Mouse (Mus musculus) retina, postnatal 7 days (tissue): ENCODE measurements around the gene Sdf2.

ENCODE experiments used
- DNase-seq: peaks from one replicate; pipeline ENCODE4 v3.0.0-alpha.2; 2012; ENCODE audit warnings: low read depth, low spot score

The Sdf2 gene

DNA sequence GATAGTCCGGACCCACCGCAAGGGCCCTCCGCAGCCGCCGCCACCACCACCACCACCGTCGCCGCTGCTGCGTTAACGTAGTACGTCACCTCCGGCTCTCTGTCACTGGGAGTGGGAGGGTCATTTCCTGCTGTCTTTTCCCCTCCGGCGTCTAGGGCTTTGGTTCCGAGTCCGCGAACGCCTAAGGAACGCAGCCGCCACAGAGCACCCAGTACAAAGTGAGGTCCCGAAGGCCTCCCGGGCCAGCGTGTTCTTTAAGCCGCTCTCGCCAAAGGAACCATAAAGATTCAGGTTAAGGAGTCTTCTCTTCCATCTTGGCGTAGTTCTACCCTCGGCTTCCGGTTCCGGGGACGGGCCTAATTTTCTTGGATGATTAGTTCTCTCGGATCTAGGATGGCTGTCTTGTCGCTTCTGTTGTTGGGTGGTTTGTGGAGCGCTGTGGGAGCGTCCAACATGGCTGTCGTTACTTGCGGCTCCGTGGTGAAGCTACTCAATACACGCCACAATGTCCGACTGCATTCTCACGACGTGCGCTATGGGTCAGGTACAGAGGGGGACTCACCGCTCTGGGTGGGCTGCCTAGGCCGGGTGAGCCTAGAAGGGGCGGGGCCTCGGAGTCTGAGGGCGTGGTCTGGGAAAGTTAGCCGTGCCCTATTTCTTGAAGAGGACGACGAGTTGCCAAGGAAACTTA, at the start of gene Sdf2, which contains the start of gene Supt6:
Gene Sdf2 (plus strand): TSS at position 120 of the 691 bp plus-strand sequence.
Gene Supt6 (minus strand): TSS at position 361 of the 691 bp plus-strand sequence.
- DNase-seq, result peak; percentile 90

DNA sequence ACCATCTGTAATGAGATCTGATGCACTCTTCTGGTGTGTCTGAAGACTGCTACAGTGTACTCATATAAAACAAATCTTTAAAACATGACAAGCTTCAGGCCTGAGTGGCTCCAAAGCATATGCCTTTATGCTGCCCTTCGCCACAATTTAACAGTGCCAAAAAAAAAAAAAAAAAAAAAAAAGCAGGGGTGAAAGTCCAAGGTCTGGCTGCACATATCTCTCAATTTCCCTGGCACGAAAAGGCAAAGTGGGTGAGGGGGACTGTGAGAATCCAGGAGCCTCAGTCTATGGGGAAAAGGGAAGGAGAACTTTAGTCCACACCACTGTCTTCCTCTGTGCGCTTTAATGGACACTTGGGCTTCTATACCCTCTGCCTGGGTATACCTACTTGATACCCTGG, 43.2 kb upstream of the Sdf2 start:
- DNase-seq, result no peak

GRCm38 (mm10) chr11:78204287-78204686, 41.3 kb upstream of the Sdf2 start:
- no peak for DNase-seq

GRCm38 (mm10) chr11:78205361-78206206, 40.0 kb upstream of the Sdf2 start:
- DNase-seq, result no peak

GRCm38 (mm10) chr11:78207190-78207589, 38.4 kb upstream of the Sdf2 start:
- no peak for DNase-seq

DNA sequence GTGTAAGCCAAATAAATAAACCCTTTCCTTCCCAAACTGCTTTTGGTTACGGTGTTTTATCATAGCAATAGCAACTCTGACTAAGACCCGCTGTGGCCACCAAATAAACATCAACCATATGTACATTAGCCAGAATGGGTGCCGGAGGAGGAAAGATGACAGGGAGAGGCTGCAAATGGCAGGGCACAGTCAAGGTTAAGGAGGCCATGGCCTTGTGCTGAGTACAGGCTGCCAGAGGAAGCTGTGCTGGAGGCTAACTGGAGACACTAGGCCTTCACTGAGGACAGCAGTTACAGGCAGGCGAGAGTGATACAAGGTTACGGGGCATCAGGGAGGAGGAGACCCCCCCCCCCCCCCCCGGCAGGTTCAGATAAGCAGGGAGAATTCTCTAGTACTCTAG, 35.7 kb upstream of the Sdf2 start:
- no peak for DNase-seq

- no peak for DNase-seq
Measured at GRCm38 (mm10) chr11:78210615-78211014, 34.9 kb upstream of the Sdf2 start.

DNA sequence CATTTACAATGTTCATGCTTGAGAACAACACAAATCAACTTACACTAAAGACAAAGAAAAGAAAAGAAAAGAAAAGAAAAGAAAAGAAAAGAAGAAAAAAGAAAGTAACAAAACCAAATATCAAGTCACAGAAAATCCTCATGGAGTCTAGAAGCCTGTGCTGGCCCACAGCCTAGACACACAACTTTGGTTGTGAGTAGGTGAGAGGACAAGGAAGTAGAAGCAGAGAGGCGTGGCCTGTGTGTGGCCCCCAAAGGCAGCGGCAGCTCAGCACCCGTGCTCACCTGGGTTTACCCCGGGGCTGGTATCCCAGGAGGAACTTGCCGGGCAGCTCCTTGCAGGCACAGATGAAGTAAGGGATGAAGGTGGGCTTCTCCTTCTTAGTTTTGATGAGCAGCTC, 34.0 kb upstream of the Sdf2 start:
- DNase-seq, result no peak

DNA sequence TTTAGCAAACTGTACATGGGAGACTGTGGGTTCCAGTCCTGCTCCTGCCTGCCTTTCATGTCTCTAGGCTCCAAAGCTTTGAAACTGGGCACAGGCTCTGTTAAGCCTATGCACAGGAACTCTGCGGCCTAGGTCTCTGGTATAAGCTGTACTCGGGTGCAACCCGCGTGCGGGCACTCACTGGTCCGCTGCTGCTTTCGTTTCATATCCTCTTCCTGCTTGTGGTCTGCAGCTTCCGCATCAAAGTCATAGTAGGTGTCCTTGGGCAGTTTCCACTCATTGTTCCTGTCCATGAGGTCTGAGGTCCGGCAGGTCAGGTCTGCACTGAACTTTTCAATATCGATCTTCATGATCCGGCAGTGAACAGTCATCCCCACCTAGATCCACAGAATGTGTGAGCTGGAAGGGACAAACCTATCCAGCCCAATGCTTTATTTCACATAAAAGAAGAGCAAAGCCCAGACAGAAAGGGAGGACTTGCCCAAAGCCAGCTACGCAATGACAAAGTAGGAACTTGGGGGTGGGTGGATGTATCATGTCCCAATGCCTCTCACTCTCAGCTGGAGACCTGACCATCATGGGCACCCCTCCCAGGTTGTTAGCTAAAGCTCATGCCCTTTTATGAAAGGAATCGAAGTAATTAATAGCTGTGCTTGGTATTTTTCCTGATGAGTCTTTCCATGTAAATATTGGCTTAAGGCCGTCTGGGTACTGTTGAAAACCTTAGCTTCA, 32.3 kb upstream of the Sdf2 start:
- DNase-seq, result no peak

DNA sequence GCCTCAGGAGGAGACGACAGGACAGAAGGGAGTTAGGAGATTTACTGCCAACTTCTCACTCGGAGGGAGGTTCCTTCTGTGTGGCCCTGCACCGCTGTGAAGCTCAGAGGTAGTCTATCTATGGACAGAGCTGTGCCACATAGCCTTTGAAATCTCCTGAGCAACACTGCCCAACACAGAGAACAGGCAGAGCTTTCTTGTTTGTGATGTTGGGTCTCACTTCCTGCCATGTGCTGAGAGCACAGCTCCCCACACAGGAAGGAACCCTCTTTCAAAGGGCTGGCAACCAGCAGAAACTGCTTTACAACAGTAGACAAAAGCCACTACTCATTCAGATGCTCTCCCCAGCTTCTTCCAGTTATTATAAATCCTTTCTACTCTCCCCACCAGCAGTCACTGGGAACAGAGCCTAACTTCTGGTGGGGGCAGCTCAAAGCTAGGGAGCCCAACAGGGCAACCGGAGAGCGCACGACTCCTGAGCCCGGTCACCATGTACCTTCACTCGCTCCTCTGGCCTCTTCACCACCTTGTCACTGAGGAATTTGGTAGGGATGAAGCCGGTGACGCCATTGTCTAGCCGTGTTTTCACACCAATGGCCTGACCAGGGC, 29.7 kb upstream of the Sdf2 start:
- no peak for DNase-seq

- DNase-seq, result no peak
Measured at GRCm38 (mm10) chr11:78223586-78223985, 22.0 kb upstream of the Sdf2 start.

DNA sequence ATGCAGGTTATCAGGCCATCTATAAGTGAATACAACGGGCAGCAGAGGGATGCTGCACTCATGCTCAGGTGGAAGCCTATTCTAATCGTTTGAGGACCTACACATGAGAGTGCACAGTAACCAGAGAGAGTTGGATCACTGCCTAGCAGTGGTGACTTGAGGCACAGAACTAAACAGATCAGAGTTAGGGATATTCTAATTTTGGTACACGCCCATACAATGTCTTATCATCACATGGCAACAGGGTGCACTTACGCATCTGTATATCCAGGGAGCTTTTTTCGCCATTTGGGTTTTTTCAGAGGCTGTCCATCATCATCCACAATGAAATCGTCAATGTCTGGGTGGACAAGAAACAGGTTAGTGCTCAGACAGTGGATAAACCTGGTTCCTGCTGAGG, 14.0 kb upstream of the Sdf2 start:
- no peak for DNase-seq

GRCm38 (mm10) chr11:78240193-78240857, 5.2 kb upstream of the Sdf2 start:
- no peak for DNase-seq

GRCm38 (mm10) chr11:78245261-78245626, 302 bp upstream of the Sdf2 start:
- no peak for DNase-seq

GRCm38 (mm10) chr11:78246318-78247011, 919 bp downstream of the Sdf2 start:
- no peak for DNase-seq

DNA sequence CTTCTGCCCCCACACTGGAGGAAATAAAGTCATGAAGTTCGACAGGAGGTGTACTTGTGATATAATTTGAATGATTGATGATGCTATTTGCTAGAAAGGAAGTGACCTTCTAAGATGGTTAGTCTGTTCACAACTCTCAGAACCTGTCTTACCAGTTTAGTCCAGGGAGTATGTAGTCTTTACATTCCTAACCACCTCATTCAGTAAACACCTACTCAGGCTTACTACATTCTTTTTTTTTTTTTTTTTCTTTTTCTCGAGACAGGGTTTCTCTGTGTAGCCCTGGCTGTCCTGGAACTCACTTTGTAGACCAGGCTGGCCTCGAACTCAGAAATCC, 1.4 kb downstream of the Sdf2 start:
- DNase-seq, result no peak

GRCm38 (mm10) chr11:78247727-78248140, 2.2 kb downstream of the Sdf2 start:
- DNase-seq, result no peak

DNA sequence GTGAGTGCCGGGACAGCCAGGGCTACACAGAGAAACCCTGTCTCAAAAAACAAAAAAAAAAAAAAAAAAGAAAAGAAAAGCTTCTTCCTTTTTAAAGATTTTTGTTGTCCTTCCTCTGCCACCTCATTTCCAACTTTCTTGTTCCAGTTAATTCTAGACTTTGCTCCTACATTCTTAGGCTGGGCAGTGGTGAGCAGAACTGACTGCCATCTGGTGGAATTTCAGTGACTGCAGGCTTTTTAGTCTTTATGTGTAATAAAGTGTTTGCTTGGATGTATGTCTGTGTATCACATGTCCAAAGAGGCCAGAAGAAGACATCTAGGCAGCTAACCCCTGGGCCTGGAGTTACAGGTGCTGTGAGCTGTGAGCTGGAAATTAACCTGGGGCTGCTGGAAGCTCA, 11.1 kb downstream of the Sdf2 start:
- DNase-seq, result no peak

- no peak for DNase-seq
Measured at GRCm38 (mm10) chr11:78260489-78261258, 15.1 kb downstream of the Sdf2 start.
